Mouse (Mus musculus): ENCODE data around the gene Klk10. TPM values are rescaled to one million over a fixed set of nuclear protein-coding genes. Genes with fewer than 3 reads are reported as not detected.

The Klk10 gene
- not detected in 2 replicates for polyA plus RNA-seq (2011; ENCODE audit: insufficient read depth, insufficient read length, low replicate concordance, missing spikeins)

DNA sequence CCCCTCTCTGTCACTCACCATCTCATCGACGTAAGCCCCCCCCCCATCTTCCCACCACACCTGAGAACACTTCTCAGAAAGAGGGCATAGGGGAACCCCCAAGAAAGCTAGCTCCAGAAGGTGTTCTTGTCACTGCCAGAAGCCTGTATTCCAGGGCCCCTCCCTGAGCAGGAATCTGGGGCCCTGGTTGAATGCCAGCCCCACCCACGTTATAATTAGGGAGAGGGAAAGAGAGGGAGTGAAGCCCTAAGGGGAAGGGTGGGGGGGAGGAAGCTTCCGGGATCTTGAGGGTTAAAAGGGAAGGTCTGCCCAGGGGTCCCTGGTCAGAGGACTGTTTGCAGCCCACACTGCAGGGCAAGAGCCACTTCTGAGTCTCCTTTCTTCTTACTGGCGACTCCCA lies at the start of gene Klk10:
Gene Klk10, plus strand, starts transcription at position 290 of the 400 bp plus-strand sequence.
- H3K4me1 ChIP-seq (ENCODE audit: control insufficient read depth, insufficient read depth, low read length): no peaks in the 10 kb centered on the region
- WGBS: 32% methylated on average over 5 of the region's 5 CpGs
- TF ChIP-seq CTCF (IDR thresholded peaks at IDR 0.05; ENCODE audit: control insufficient read depth, insufficient read depth, low read length) (no peak), POLR2A (IDR thresholded peaks at IDR 0.05; ENCODE audit: borderline replicate concordance, control insufficient read depth, low read depth, low read length) (no peak)
- H3K4me3 ChIP-seq (replicated peaks; ENCODE audit: control insufficient read depth, low read depth, low read length): no peak within 1 kb of the TSS
- no peak within 1 kb of the TSS for H3K27ac ChIP-seq (ENCODE audit: control insufficient read depth, insufficient read depth, low read depth, low read length, poor library complexity)

DNA sequence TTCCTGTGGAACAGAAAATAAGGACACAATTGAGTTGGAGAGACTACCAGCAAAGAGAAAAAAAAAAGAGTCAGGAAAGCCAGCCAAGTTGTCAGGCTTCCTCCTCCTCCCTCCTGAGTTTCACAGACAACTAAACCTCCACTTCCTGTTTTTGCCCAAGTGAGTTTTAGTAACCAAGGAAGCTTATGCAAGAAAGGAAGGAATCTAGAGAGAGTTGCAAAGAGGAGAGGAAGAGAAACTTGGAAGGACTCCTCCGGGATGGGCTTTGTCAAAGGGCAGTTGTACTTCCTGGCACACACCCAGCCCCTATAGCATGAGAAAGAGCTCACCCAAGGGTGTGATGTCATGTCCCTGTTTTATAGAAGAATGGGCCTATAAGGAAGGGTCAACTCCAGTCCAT lies 33.0 kb upstream of the Klk10 start:
- H3K4me1 ChIP-seq (ENCODE audit: control insufficient read depth, insufficient read depth, low read length): peaks cover 4% of the 10 kb centered on the region; the same call in 1 of the 2 replicates
- H3K27ac ChIP-seq (ENCODE audit: control insufficient read depth, insufficient read depth, low read depth, low read length, poor library complexity): no peak overlapping the region
- TF ChIP-seq CTCF (IDR thresholded peaks at IDR 0.05; ENCODE audit: control insufficient read depth, insufficient read depth, low read length): no peak
- no peak for TF ChIP-seq POLR2A (IDR thresholded peaks at IDR 0.05; ENCODE audit: borderline replicate concordance, control insufficient read depth, low read depth, low read length)
- WGBS: 10% methylated on average over 1 of the region's 1 CpGs
- H3K4me3 ChIP-seq (replicated peaks; ENCODE audit: control insufficient read depth, low read depth, low read length): no peak overlapping the region

DNA sequence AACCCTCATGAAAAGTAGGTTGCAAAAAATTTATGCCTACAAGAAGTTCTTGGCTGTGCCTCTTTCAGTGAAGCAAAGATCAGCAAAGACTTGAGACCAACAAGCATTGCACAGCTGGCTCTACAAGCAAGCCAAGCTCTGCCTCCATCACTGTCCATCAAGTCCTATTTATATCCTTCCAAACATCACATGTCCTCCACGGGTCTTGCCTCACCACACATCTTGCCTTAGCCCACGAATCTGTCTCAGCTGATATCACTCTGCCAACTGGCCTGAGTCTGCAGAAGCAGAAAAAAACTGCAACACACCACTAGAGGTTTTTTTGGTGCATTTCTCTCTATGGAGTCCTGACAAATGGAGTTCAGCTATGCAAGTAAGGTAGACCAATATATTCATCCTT lies 28.0 kb upstream of the Klk10 start:
- H3K4me3 ChIP-seq (replicated peaks; ENCODE audit: control insufficient read depth, low read depth, low read length): no peak overlapping the region
- H3K4me1 ChIP-seq (ENCODE audit: control insufficient read depth, insufficient read depth, low read length): peaks cover 4% of the 10 kb centered on the region; the same call in 1 of the 2 replicates
- TF ChIP-seq POLR2A (IDR thresholded peaks at IDR 0.05; ENCODE audit: borderline replicate concordance, control insufficient read depth, low read depth, low read length): no peak
- 30% methylated on average over 2 of the region's 2 CpGs for WGBS
- no peak overlapping the region for H3K27ac ChIP-seq (ENCODE audit: control insufficient read depth, insufficient read depth, low read depth, low read length, poor library complexity)

DNA sequence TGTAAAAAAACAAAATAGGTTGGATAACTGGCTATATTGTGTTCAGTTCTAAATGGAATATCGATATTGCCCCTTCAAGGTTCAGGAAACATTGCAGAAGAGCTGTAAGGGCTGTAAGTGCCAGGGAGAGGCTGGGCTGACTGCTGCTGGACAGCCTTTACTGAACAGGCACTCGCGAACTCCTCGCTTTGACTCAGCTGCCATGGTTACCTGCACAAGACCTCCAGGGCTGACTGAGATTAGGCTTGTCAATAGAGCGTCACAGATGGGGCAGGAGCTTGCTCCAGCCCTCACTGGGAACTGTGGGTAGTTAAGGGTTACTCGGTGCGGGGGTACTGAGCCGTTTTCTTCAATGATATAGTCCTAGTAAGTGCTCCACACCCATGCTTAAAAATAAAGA lies 14.4 kb upstream of the Klk10 start:
- Histone ChIP-seq H3K4me3 (replicated peaks; ENCODE audit: control insufficient read depth, low read depth, low read length) (no peak overlapping the region), H3K27ac (ENCODE audit: control insufficient read depth, insufficient read depth, low read depth, low read length, poor library complexity) (no peak overlapping the region), H3K4me1 (ENCODE audit: control insufficient read depth, insufficient read depth, low read length) (no peaks in the 10 kb centered on the region)
- TF ChIP-seq CTCF (IDR thresholded peaks at IDR 0.05; ENCODE audit: control insufficient read depth, insufficient read depth, low read length) (no peak), POLR2A (IDR thresholded peaks at IDR 0.05; ENCODE audit: borderline replicate concordance, control insufficient read depth, low read depth, low read length) (no peak)
- WGBS: 63% methylated on average over 8 of the region's 8 CpGs

DNA sequence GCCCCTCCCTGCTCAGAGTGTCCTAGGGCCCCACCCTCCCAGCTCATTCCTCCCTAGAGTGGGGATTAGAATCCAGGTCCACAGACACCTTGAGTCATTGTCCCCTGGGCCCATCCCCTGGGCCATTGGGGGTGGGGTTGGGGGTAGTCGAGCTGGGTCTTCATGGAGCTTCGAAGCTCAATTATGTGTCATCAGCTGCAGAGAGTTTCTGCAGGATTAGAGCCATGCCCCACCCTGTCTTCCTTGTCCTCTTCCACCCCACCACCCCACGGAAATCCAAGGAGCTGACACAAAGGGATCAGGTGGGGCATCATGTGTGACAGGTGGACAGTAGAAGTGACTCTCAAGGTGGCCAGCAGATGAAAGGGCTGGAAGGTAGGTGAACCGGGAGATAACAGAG lies 12.2 kb upstream of the Klk10 start, which contains the start of gene Klk12:
Gene Klk12, plus strand, starts transcription at position 301 of the 400 bp plus-strand sequence.
- H3K27ac ChIP-seq (ENCODE audit: control insufficient read depth, insufficient read depth, low read depth, low read length, poor library complexity): no peak within 1 kb of the TSS
- 67% methylated on average over 4 of the region's 4 CpGs for WGBS
- no peaks in the 10 kb centered on the region for H3K4me1 ChIP-seq (ENCODE audit: control insufficient read depth, insufficient read depth, low read length)
- TF ChIP-seq POLR2A (IDR thresholded peaks at IDR 0.05; ENCODE audit: borderline replicate concordance, control insufficient read depth, low read depth, low read length): no peak
- no peak for TF ChIP-seq CTCF (IDR thresholded peaks at IDR 0.05; ENCODE audit: control insufficient read depth, insufficient read depth, low read length)
- no peak within 1 kb of the TSS for H3K4me3 ChIP-seq (replicated peaks; ENCODE audit: control insufficient read depth, low read depth, low read length)

DNA sequence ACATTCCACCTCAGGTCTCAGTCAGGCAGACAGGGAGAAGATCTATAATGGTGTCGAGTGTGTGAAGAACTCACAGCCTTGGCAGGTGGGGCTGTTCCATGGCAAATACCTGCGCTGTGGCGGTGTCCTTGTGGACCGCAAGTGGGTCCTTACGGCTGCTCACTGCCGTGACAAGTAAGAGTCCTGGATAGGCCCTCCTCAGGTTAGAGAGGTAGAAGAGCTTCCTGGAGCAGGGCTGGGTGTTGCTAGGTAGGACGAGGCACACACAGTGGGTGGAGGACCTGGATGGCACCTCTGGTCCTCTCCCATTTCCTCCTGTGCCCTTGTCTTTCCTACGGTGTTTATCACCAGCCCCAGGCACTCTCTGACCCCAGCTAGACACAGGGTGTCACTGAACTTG lies 11.2 kb upstream of the Klk10 start:
- whole genome bisulfite sequencing: 84% methylated on average over 8 of the region's 8 CpGs
- Histone ChIP-seq H3K27ac (ENCODE audit: control insufficient read depth, insufficient read depth, low read depth, low read length, poor library complexity) (no peak overlapping the region), H3K4me3 (replicated peaks; ENCODE audit: control insufficient read depth, low read depth, low read length) (no peak overlapping the region), H3K4me1 (ENCODE audit: control insufficient read depth, insufficient read depth, low read length) (no peaks in the 10 kb centered on the region)
- TF ChIP-seq CTCF (IDR thresholded peaks at IDR 0.05; ENCODE audit: control insufficient read depth, insufficient read depth, low read length): no peak
- no peak for TF ChIP-seq POLR2A (IDR thresholded peaks at IDR 0.05; ENCODE audit: borderline replicate concordance, control insufficient read depth, low read depth, low read length)

DNA sequence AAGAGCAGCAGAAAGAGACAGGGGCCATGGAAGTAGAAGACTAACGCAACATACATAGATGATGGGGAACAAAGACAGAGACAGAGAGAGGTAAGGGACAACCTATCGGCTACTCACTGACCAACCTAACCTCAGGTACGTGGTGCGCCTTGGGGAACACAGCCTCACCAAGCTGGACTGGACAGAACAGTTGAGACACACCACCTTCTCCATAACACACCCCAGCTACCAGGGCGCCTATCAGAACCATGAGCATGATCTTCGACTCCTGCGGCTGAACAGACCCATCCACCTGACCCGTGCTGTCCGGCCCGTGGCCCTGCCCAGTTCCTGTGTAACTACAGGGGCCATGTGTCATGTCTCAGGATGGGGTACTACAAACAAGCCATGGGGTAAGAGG lies 10.1 kb upstream of the Klk10 start:
- Histone ChIP-seq H3K4me3 (replicated peaks; ENCODE audit: control insufficient read depth, low read depth, low read length) (no peak overlapping the region), H3K27ac (ENCODE audit: control insufficient read depth, insufficient read depth, low read depth, low read length, poor library complexity) (no peak overlapping the region), H3K4me1 (ENCODE audit: control insufficient read depth, insufficient read depth, low read length) (no peaks in the 10 kb centered on the region)
- 92% methylated on average over 10 of the region's 10 CpGs for WGBS
- no peak for TF ChIP-seq POLR2A (IDR thresholded peaks at IDR 0.05; ENCODE audit: borderline replicate concordance, control insufficient read depth, low read depth, low read length)
- TF ChIP-seq CTCF (IDR thresholded peaks at IDR 0.05; ENCODE audit: control insufficient read depth, insufficient read depth, low read length): no peak

DNA sequence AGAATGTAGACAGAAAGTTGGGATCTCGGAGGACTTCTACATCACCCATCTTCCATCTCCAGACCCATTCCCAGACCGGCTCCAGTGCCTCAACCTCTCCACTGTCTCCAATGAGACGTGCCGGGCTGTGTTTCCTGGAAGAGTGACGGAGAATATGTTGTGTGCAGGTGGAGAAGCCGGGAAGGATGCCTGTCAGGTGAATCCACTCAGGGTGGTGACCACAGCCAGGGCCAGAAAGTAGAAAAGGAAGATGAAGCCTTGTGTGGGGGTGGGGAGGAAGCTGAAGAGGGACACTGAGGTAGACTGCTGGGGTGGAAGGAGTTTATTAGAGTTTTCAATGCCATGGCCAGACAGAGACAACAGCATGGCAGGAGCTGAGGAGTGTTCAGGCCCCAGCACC lies 8.9 kb upstream of the Klk10 start:
- no peak overlapping the region for H3K27ac ChIP-seq (ENCODE audit: control insufficient read depth, insufficient read depth, low read depth, low read length, poor library complexity)
- 90% methylated on average over 6 of the region's 6 CpGs for WGBS
- H3K4me3 ChIP-seq (replicated peaks; ENCODE audit: control insufficient read depth, low read depth, low read length): no peak overlapping the region
- TF ChIP-seq POLR2A (IDR thresholded peaks at IDR 0.05; ENCODE audit: borderline replicate concordance, control insufficient read depth, low read depth, low read length) (no peak), CTCF (IDR thresholded peaks at IDR 0.05; ENCODE audit: control insufficient read depth, insufficient read depth, low read length) (no peak)
- H3K4me1 ChIP-seq (ENCODE audit: control insufficient read depth, insufficient read depth, low read length): no peaks in the 10 kb centered on the region

DNA sequence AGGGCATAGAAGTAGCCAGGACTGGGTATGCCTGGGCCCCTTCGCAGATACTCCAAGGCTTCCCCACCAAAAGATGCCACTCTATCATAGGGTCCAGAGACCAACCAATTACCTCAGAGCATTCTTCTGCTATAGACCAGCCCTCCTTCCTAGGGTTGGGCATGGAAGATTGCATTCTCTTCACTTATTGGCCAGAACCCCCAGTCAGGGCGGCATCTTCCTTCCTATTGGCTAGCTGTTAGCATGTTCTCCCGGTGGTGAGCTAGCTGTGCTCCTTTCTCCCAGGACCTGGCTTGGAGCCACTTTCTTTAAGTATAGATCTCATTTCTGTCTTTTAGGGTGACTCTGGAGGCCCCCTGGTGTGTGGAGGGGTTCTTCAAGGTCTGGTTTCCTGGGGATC lies 7.9 kb upstream of the Klk10 start:
- Histone ChIP-seq H3K4me1 (ENCODE audit: control insufficient read depth, insufficient read depth, low read length) (no peaks in the 10 kb centered on the region), H3K4me3 (replicated peaks; ENCODE audit: control insufficient read depth, low read depth, low read length) (no peak overlapping the region), H3K27ac (ENCODE audit: control insufficient read depth, insufficient read depth, low read depth, low read length, poor library complexity) (no peak overlapping the region)
- no peak for TF ChIP-seq CTCF (IDR thresholded peaks at IDR 0.05; ENCODE audit: control insufficient read depth, insufficient read depth, low read length)
- TF ChIP-seq POLR2A (IDR thresholded peaks at IDR 0.05; ENCODE audit: borderline replicate concordance, control insufficient read depth, low read depth, low read length): no peak
- WGBS: 71% methylated on average over 3 of the region's 3 CpGs
